Mouse (Mus musculus) C2C12 (cell line): Measurements from ENCODE around the gene Pax1.

Experiments
- CEBPB ChIP-seq: IDR thresholded peaks from one replicate; pipeline ENCODE4 v1.6.1; 2011; ENCODE audit warnings: low read depth, mild to moderate bottlenecking, control low read depth, moderate library complexity
- CTCF ChIP-seq: IDR thresholded peaks from one replicate; pipeline ENCODE4 v1.5.1; 2011; ENCODE audit not compliant: control insufficient read depth, insufficient read depth, insufficient read length
- FOSL1 ChIP-seq: IDR thresholded peaks from one replicate; pipeline ENCODE4 v1.8.0; 2011; ENCODE audit warnings: mild to moderate bottlenecking, low read length; ENCODE audit not compliant: poor library complexity, insufficient read depth, severe bottlenecking
- MAX ChIP-seq: IDR thresholded peaks from one replicate; pipeline ENCODE4 v1.6.1; 2011; ENCODE audit warnings: mild to moderate bottlenecking, control low read depth
- MYOD1 ChIP-seq: IDR thresholded peaks from one replicate; pipeline ENCODE4 v1.6.1; 2011; ENCODE audit warnings: low read depth; ENCODE audit not compliant: control insufficient read depth, insufficient read length
- MYOG ChIP-seq: IDR thresholded peaks from one replicate; pipeline ENCODE4 v1.6.1; 2011; ENCODE audit not compliant: control insufficient read depth, insufficient read length; ENCODE audit errors: extremely low read depth
- USF1 ChIP-seq: IDR thresholded peaks from one replicate; pipeline ENCODE4 v1.6.1; 2011; ENCODE audit warnings: low read depth, mild to moderate bottlenecking, control low read depth, moderate library complexity

DNA sequence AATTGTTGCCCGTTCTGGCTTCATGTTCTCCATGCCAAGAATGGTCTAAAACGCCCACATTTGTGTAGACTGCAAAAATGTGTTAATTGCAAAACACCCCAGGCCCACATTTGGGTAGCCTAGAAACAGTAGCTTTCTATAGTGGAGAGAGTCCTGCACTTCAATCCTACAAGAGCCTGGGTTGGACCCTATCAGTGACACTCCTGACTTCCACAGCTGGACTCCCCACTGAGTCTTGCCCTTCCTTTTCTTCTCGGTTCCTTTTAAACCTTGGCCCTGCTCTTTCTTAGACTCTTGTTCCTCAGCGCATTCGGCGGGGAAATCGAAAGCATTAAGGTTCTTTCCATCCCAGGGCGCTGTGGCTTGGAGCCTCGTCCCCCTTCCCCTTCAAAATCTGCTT is 7.8 kb downstream of the Pax1 start:
- TF ChIP-seq MAX = no peak
- no peak for TF ChIP-seq MYOD1
- TF ChIP-seq CTCF = no peak
- no peak for TF ChIP-seq MYOG
- TF ChIP-seq FOSL1 = no peak
- TF ChIP-seq USF1 = no peak
- no peak for TF ChIP-seq CEBPB
